Mouse (Mus musculus): ENCODE data around the gene Pmpcb.

DNA sequence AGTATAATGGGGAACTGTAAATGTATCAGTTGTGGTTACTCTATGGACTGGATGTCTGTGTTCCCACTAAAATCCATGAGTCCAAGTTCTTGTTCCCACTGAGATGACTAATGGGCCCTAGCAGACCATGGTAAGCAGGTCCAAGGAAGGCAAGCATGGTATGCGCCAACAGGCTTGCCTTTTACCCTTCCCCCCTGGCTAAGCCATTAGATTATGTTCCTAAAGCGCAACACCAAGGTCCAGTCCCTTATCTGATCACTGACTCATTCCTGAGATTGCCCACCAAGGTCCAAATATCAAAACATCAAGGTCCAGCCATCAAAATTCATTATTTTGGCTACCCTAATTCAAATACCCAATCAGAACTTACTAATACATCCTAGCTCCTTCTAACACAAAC lies 17.7 kb upstream of the Pmpcb start:
- TF ChIP-seq POLR2A (IDR thresholded peaks at IDR 0.05; ENCODE audit: control insufficient read depth, extremely low read depth, insufficient read depth, low read length, poor library complexity) (no peak), CTCF (IDR thresholded peaks at IDR 0.05; ENCODE audit: borderline replicate concordance, control insufficient read depth, extremely low read depth, insufficient read depth, low read length, poor library complexity) (no peak)

Measured in thymus, adult 2 months (tissue).